Mouse (Mus musculus): ENCODE measurements around the gene Spata16.
"Not testable (repeated sequence)": the region's sequence is repeated elsewhere in the genome, so short reads cannot be mapped to it uniquely, and the experiment has no call there.

Gene Spata16

GRCm38 (mm10) chr3:26637402-26637801 is at the start of gene Spata16:
Spata16 (plus strand) TSS chr3:26637620.
- no peak for DNase-seq (ENCODE audit: low read depth, low spot score)

DNA sequence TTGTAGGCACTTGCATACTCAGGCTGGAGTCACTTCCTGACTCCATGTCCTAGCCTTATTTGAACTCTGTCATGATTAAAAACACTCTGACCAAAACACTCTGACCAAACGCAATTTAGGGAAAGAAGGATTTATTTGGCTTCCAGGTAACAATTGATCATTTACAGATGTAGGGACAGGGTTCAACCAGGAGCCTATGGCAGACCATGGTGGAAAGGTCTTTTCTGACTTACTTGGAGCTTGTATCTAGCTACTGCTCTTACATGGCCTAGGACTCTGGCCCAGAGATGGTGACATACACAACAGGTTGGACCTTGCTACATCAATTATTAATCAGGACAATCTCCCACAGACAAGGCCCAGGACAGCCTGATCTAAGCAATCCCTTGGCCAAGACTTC is 32.6 kb upstream of the Spata16 start:
- DNase-seq (ENCODE audit: low read depth, low spot score): no peak

- no peak for DNase-seq (ENCODE audit: low read depth, low spot score)
Observed at GRCm38 (mm10) chr3:26608531-26608930, 28.9 kb upstream of the Spata16 start.

DNA sequence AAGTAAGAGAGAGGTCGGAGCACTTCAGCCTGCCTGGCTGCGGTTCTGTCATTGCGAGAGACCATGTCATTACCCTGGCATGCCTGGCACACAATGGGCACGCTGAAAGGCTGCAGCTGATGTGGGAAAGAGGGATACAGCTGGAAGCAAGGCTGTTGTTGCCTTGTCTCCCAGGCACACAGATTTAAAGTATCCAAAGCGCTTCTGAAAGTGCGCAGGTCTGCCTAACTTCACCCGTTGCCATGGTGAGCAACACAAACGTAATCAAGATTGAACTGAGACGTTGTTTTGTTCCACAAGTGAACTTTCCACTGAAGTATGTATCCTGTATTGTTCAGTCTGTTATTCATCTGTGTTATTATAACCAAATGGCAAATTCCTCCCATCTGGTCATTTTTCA is 1.8 kb downstream of the Spata16 start:
- no peak for DNase-seq (ENCODE audit: low read depth, low spot score)

- no peak for DNase-seq (ENCODE audit: low read depth, low spot score)
Observed at GRCm38 (mm10) chr3:26639851-26640250, 2.4 kb downstream of the Spata16 start.

GRCm38 (mm10) chr3:26640321-26641075 is 3.1 kb downstream of the Spata16 start:
- DNase-seq (ENCODE audit: low read depth, low spot score): no peak

DNA sequence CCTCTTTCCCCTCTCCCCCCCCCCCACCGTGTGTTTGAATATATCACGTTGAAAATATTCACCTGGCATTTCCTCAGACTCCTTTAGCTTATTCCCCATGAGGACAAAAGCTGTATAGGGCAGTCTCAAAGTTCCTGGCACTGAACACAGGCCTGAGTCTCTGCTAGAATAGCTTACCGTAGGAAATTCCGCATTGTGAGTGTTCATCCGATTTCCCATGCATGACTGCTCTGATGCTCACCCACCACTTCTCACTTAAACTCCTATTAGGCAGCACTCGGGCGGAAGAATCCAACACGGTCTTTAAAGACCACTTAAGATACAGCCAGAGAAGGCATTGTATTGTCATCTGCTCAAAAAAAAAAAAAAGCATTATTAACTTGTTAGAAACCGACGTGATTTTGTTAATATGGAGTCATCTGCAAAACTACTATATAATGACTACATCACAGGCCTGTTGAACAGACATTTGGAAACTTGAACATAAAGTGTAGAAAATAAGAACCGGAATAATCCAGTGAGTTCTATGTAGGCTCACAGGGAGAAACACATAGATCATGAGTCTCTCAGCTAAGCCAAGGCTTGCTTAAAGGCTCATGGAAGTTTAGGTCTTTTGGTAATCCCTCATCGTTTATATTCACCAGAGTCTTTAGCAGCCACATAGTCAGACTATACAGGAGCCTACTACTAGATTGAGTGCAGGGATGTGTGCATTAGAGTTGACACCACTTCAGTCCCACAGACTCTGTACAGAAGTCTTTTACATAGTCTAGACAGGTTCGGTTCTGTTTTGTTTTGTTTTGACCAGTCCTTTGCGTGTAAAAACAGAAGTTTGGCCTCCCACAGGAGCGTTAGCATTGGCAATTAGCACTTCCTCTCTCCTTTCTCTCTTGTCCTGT is 4.2 kb downstream of the Spata16 start:
- peak; percentile 30 for DNase-seq (ENCODE audit: low read depth, low spot score)

DNA sequence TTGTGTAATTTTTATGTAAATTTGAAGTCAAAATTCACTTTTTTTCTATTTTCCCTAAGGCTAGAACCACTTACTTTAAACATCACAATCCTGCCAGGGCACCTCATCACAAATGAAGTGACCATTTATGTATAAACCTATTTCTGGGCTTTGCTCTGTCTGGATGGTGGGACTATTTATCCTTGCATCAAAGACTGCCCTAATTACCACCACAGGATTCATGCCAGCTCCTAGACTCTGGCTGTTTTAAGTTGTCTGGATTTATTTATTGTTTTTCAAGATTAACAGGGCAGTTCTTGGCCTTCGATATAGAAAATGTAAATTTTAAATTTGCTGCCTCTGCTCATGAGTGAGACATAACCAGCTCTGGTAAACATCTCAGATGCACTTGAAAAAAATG is 6.7 kb downstream of the Spata16 start:
- DNase-seq (ENCODE audit: low read depth, low spot score): no peak

GRCm38 (mm10) chr3:26646834-26647233 is 9.4 kb downstream of the Spata16 start:
- no peak for DNase-seq (ENCODE audit: low read depth, low spot score)

- no peak for DNase-seq (ENCODE audit: low read depth, low spot score)
Observed at GRCm38 (mm10) chr3:26685832-26686231, 48.4 kb downstream of the Spata16 start.

DNA sequence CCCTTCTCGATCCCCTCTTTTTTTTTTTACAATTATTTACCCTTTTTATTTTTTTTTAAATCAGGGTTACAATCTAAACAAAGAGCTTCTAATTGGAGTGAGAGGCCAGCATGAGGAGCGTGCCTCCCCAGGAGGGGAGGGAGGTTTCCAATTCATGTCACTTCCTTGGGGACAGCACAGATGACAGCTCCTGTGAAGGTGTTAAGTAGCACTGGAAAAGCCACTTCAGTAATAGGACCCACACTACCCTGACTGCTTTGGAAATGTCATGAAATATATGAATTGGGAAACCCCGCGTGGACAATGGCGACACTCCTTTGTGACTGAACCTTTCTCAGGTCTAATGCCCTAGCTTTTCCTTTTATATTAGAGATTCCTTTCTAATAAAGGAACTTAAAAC is 72.1 kb downstream of the Spata16 start:
- not testable (repeated sequence) for DNase-seq (ENCODE audit: low read depth, low spot score)

DNA sequence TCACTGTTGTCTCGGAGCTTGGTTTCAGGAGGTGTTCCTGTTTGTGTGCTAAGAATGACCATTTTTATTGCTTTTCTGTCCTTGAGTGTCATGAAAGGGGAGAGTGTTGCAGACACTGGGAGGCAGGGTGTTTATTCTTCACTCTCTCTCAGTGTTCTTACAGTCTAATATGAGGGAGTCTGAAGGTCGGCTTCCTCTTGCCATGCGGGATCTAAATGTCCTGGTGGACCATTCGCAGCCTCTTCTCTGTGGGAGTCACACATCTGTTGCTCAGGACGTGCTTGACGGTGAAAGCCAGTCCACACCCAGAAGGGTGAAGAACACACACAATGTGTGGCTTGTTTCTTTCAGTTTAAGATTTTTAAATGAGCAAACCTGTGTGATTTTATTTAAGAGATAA is 90.1 kb downstream of the Spata16 start:
- no peak for DNase-seq (ENCODE audit: low read depth, low spot score)

DNA sequence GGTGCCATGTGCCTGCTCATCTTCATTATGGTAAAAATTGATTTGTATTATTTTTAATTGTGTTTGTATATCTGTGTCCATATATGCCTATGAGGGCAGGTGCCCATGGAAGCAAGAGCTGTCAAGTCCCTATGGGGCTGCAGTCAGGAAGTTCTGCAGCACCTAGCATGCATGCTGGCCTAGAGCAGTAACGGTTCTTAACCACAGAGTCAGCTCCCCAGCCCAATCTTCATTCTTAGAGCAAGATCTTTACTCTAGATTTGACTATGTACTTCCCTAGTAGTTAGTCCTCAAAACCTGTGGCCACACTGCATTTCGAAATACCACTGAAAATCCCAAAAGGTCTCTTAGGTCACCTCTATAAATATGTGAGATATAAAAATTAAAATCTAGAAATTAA is 113.1 kb downstream of the Spata16 start:
- no peak for DNase-seq (ENCODE audit: low read depth, low spot score)

- no peak for DNase-seq (ENCODE audit: low read depth, low spot score)
Observed at GRCm38 (mm10) chr3:26752441-26752840, 115.0 kb downstream of the Spata16 start.

GRCm38 (mm10) chr3:26793334-26794101 is 156.1 kb downstream of the Spata16 start:
- no peak for DNase-seq (ENCODE audit: low read depth, low spot score)

- no peak for DNase-seq (ENCODE audit: low read depth, low spot score)
Observed at GRCm38 (mm10) chr3:26795851-26796538, 158.6 kb downstream of the Spata16 start.

GRCm38 (mm10) chr3:26796954-26797353 is 159.5 kb downstream of the Spata16 start:
- no peak for DNase-seq (ENCODE audit: low read depth, low spot score)

GRCm38 (mm10) chr3:26814307-26814706 is 176.9 kb downstream of the Spata16 start:
- no peak for DNase-seq (ENCODE audit: low read depth, low spot score)

- DNase-seq (ENCODE audit: low read depth, low spot score): no peak
Observed at GRCm38 (mm10) chr3:26815764-26816163, 178.3 kb downstream of the Spata16 start.

- no peak for DNase-seq (ENCODE audit: low read depth, low spot score)
Observed at GRCm38 (mm10) chr3:26819398-26819797, 182.0 kb downstream of the Spata16 start.
